Mouse (Mus musculus) erythroblast, embryonic 14.5 days (primary cell): Measurements from ENCODE around the gene Tspo.

ENCODE experiments used
- GATA1 ChIP-seq: IDR thresholded peaks from 2 replicates; pipeline ENCODE4 v1.6.1; 2012; ENCODE audit warnings: low read length, inconsistent platforms, mixed read lengths
- TAL1 ChIP-seq: IDR thresholded peaks from 3 replicates; pipeline ENCODE4 v1.6.1; 2012; ENCODE audit warnings: low read length, inconsistent platforms, mixed read lengths

- TF ChIP-seq GATA1, result no peak
- 0 out of 3 replicates have a peak, but pooled peaks have one; percentile 22 for TF ChIP-seq TAL1
Measured at GRCm38 (mm10) chr15:83606700-83607099, 43.3 kb downstream of the Tspo start.
